Mouse (Mus musculus) ES-E14 (cell line): ENCODE data around the gene Fmn2. TPM values are rescaled to one million over a fixed set of nuclear protein-coding genes. Genes with fewer than 3 reads are reported as not detected.

Experiments used
- DNase-seq: peaks from one replicate; pipeline ENCODE4 v3.0.0-alpha.2; 2013; ENCODE audit warnings: low read depth, low spot score
- H3K27ac ChIP-seq: 2 replicates; pipeline ENCODE4 v1.5.1; 2012; ENCODE audit warnings: low read depth, mild to moderate bottlenecking, low read length, moderate library complexity, mixed read lengths; ENCODE audit not compliant: poor library complexity, insufficient read depth, severe bottlenecking
- H3K36me3 ChIP-seq: 2 replicates; pipeline ENCODE4 v1.6.1; 2012; ENCODE audit warnings: mild to moderate bottlenecking, low read length, moderate library complexity, mixed read lengths; ENCODE audit not compliant: control insufficient read depth, poor library complexity, insufficient read depth, severe bottlenecking
- H3K4me1 ChIP-seq, 2 experiments: fragments of 150-350 bp in 1 of 2; sonication (generic) in 1 of 2; 2 replicates each; pipeline ENCODE4 v1.6.1; 2012; ENCODE audit warnings: low read length in 2 of 2, mild to moderate bottlenecking in 1 of 2, mixed read lengths in 1 of 2; ENCODE audit not compliant: control insufficient read depth in 2 of 2, insufficient read depth in 2 of 2, poor library complexity in 1 of 2
- H3K4me3 ChIP-seq, 2 experiments: fragments of 150-350 bp in 1 of 2; sonication (generic) in 1 of 2; 2 replicates each; pipeline ENCODE4 v1.5.1; 2012; ENCODE audit warnings: low read length in 2 of 2, low read depth in 1 of 2, mild to moderate bottlenecking in 1 of 2, mixed read lengths in 1 of 2; ENCODE audit not compliant: insufficient read depth in 1 of 2, poor library complexity in 1 of 2, severe bottlenecking in 1 of 2
- H3K9ac ChIP-seq: 2 replicates; pipeline ENCODE4 v1.6.1; 2012; ENCODE audit warnings: low read depth, mild to moderate bottlenecking, low read length, mixed read lengths; ENCODE audit not compliant: poor library complexity, insufficient read depth, severe bottlenecking
- H3K9me3 ChIP-seq: fragments of 150-350 bp; sonication (generic); 2 replicates; pipeline ENCODE4 v1.6.1; 2012; ENCODE audit warnings: low read depth, mild to moderate bottlenecking, low read length; ENCODE audit not compliant: control insufficient read depth, insufficient read depth
- CHD2 ChIP-seq: IDR thresholded peaks from 2 replicates; pipeline ENCODE4 v1.6.1; 2014; ENCODE audit warnings: mild to moderate bottlenecking, low read depth, low read length, inconsistent platforms
- HCFC1 ChIP-seq: IDR thresholded peaks from 2 replicates; pipeline ENCODE4 v1.6.1; 2012; ENCODE audit warnings: low read length, inconsistent platforms, borderline replicate concordance; ENCODE audit not compliant: insufficient read depth
- MAFK ChIP-seq: IDR thresholded peaks from 2 replicates; pipeline ENCODE4 v1.6.1; 2014; ENCODE audit warnings: mild to moderate bottlenecking, low read depth, low read length, inconsistent platforms; ENCODE audit not compliant: insufficient read depth
- ZC3H11A ChIP-seq: IDR thresholded peaks from 2 replicates; pipeline ENCODE4 v1.6.1; 2012; ENCODE audit warnings: low read depth, mild to moderate bottlenecking, inconsistent platforms, low read length, borderline replicate concordance
- ZNF384 ChIP-seq: IDR thresholded peaks from 2 replicates; pipeline ENCODE4 v1.6.1; 2012; ENCODE audit warnings: low read depth, low read length, inconsistent platforms
- in situ Hi-C, 2 experiments: fragments of 600-800 bp; cut with MboI; formaldehyde crosslinking; loops; one replicate each; pipeline ENCODE4 v1.15.1; 2025; ENCODE audit warnings: low sequenced_read_pairs in 2 of 2, inconsistent platforms in 1 of 2; ENCODE audit not compliant: unreplicated experiment in 2 of 2
- total RNA-seq: library from RNA; depleted of rRNA; stranded (reverse); fragments of 300-350 nt; gene quantifications from 2 replicates; pipeline ENCODE4 v1.2.3, GENCODE M21; 2012; rRNA removed

The Fmn2 gene
- total RNA-seq, 1 experiment = 1.2 TPM

DNA sequence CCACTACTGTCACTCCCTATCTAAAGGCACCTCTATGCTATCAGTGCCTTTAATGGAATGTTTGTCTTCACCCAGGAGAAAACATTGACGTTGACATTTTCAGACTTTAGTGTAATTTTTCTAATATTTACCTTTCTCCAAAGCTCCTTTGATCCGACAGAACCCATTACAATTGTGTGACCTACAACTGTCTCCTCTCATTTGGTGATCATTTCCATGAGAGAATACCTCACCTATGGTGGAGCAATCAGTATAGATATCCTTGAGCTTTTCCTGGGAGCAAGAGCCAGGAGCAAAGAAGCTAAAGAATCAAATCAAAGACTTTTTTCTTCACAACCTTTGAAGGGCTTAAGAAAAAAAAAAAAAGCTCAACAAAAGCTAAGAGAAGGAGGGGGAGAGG, 354.6 kb downstream of the Fmn2 start:
- no peak overlapping the region for H3K4me3 ChIP-seq
- in situ Hi-C loops = no loop called here
- H3K9ac ChIP-seq = no peak overlapping the region
- no peak overlapping the region for H3K27ac ChIP-seq
- TF ChIP-seq ZNF384 (no peak), CHD2 (no peak), ZC3H11A (no peak), MAFK (no peak), HCFC1 (no peak)
- no peaks in the 10 kb centered on the region for H3K9me3 ChIP-seq
- no peak for DNase-seq
- no peaks in the 10 kb centered on the region for H3K4me1 ChIP-seq
- no peaks in the 10 kb centered on the region for H3K36me3 ChIP-seq

DNA sequence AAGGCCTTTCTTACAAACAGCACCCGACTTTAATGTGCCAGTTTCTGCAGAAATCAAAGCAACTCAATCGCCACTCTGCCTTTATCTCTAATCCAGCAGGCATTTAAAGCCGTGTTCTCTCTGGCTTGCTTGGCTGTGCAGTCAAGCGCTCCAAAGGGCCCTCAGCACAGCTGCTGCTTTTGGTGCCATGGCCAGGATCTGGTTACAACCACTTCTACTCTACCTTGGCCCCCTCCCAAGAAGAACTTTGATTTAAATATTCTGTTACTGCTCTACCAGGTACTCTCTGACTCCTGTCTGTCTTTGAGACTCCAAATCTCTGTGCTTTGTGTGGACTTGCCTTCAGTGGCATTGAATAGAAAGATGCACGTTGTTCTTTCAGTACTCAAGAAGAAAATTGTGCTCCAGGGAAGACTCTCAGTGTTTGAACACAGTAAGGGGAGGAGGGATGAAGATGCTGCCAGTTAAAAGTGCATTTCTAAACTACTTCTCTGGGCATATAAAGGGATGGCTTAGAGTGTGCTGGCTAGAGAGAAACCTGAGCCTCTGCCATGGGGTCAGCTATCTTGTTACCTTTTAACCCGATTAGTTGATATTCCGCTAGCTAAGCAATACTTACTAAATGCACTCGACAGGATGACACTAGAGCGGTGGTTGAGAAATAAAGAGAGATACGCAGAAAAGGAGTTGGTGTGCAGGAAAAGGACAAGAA, 358.9 kb downstream of the Fmn2 start:
- in situ Hi-C loops = no loop called here
- no peaks in the 10 kb centered on the region for H3K36me3 ChIP-seq

More for the DNA sequence above, 358.9 kb downstream of the Fmn2 start:
- no peaks in the 10 kb centered on the region for H3K9me3 ChIP-seq
- no peak overlapping the region for H3K4me3 ChIP-seq
- no peak overlapping the region for H3K9ac ChIP-seq
- DNase-seq = no peak
- H3K27ac ChIP-seq = no peak overlapping the region
- TF ChIP-seq HCFC1 (no peak), CHD2 (no peak), MAFK (no peak), ZNF384 (no peak), ZC3H11A (no peak)
- no peaks in the 10 kb centered on the region for H3K4me1 ChIP-seq

Other genes with a start within 250 kb of the Fmn2 start
- 0.18 TPM in 1 of 2 replicates, not detected in the other for gene Olfr419, start 249.8 kb upstream of the Fmn2 start, total RNA-seq
- gene Mptx1, start 171.3 kb upstream of the Fmn2 start, total RNA-seq = not detected in 2 replicates
- not detected in 2 replicates for gene Olfr417, start 136.7 kb upstream of the Fmn2 start, total RNA-seq
- not detected in 2 replicates for gene Olfr248, start 110.8 kb upstream of the Fmn2 start, total RNA-seq
- not detected in 2 replicates for gene Olfr414, start 77.8 kb upstream of the Fmn2 start, total RNA-seq
- gene Olfr220, start 59.7 kb upstream of the Fmn2 start, total RNA-seq = not detected in 2 replicates